Mouse (Mus musculus) olfactory bulb, adult 2 months (tissue): ENCODE measurements around the gene Hist1h2bh.
"Not testable (repeated sequence)": the region's sequence is repeated elsewhere in the genome, so short reads cannot be mapped to it uniquely, and the experiment has no call there.

ENCODE experiments used
- CTCF ChIP-seq: fragments of 200-500 bp; IDR thresholded peaks from 2 replicates; pipeline ENCODE4 v1.5.1; 2012; ENCODE audit warnings: low read depth, mild to moderate bottlenecking, low read length, moderate library complexity; ENCODE audit not compliant: insufficient read depth
- POLR2A ChIP-seq: fragments of 200-500 bp; IDR thresholded peaks from 2 replicates; pipeline ENCODE4 v1.6.1; 2012; ENCODE audit warnings: mild to moderate bottlenecking, low read depth, low read length, moderate library complexity; ENCODE audit not compliant: insufficient read depth

- not testable (repeated sequence) for TF ChIP-seq CTCF, POLR2A
Measured at GRCm38 (mm10) chr13:23561531-23561882, 18.3 kb upstream of the Hist1h2bh start.
